Mouse (Mus musculus): Measurements from ENCODE around the gene Polr2i. TPM values are rescaled to one million over a fixed set of nuclear protein-coding genes. Genes with fewer than 3 reads are reported as not detected.
"Not testable (repeated sequence)": the region's sequence is repeated elsewhere in the genome, so short reads cannot be mapped to it uniquely, and the experiment has no call there.

Polr2i gene
- total RNA-seq, 2 experiments from 2014 or later, result 62.1 to 68.0 TPM

- intact Hi-C loops (cut with DNase I), result no loop called here
- DNase-seq, result no peak
- Histone ChIP-seq H3K27ac (no peak overlapping the region), H3K4me3 (no peak overlapping the region)
- TF ChIP-seq CTCF (IDR thresholded peaks at IDR 0.05), result no peak
Observed at GRCm38 (mm10) chr7:30235091-30235490, 3.3 kb downstream of the Polr2i start.

GRCm38 (mm10) chr7:30235625-30236024 is 3.9 kb downstream of the Polr2i start, which contains the start of gene Ovol3:
Ovol3 (minus strand) TSS chr7:30235725.
- no peak within 1 kb of the TSS for H3K4me3 ChIP-seq
- H3K27ac ChIP-seq, result peak within 1 kb of the TSS; percentile 9; the same call in 1 of the 2 replicates
- intact Hi-C loops (cut with DNase I), result no loop called here
- TF ChIP-seq CTCF (IDR thresholded peaks at IDR 0.05), result no peak
- no peak for DNase-seq

DNA sequence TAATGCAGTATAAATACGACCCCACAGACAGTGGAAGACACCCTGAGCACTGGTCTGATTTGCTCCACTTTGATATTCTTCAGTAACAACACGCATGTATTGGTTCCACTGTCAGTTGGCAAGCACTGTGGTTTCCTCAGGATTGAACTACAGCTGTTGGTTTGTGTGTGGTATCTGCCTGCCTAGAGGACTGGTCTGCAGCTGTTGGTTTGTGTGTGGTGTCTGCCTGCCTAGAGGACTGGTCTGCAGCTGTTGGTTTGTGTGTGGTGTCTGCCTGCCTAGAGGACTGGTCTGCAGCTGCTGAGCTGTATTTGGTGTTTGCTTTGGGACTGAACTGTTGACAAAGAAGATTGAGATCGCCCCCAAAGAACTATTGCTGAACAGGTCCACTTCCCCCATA is 5.6 kb downstream of the Polr2i start:
- DNase-seq; H3K4me3 ChIP-seq; H3K27ac ChIP-seq; intact Hi-C loops (cut with DNase I): not testable (repeated sequence)

- intact Hi-C loops (cut with DNase I), result no loop called here
- TF ChIP-seq CTCF (IDR thresholded peaks at IDR 0.05), result no peak
- DNase-seq, result peak; percentile 70
- peak overlapping the region; percentile 19 for H3K4me3 ChIP-seq
- peak overlapping the region; percentile 48 for H3K27ac ChIP-seq
Observed at GRCm38 (mm10) chr7:30251956-30252954, 20.5 kb downstream of the Polr2i start.

- intact Hi-C loops (cut with DNase I), result no loop called here
- Histone ChIP-seq H3K4me3 (no peak overlapping the region), H3K27ac (no peak overlapping the region)
- DNase-seq, result no peak
- no peak for TF ChIP-seq CTCF (IDR thresholded peaks at IDR 0.05)
Observed at GRCm38 (mm10) chr7:30265041-30265440, 33.3 kb downstream of the Polr2i start.

GRCm38 (mm10) chr7:30265531-30265930 is 33.8 kb downstream of the Polr2i start:
- Histone ChIP-seq H3K4me3 (no peak overlapping the region), H3K27ac (no peak overlapping the region)
- DNase-seq, result no peak
- TF ChIP-seq CTCF (IDR thresholded peaks at IDR 0.05), result no peak
- intact Hi-C loops (cut with DNase I), result no loop called here

DNA sequence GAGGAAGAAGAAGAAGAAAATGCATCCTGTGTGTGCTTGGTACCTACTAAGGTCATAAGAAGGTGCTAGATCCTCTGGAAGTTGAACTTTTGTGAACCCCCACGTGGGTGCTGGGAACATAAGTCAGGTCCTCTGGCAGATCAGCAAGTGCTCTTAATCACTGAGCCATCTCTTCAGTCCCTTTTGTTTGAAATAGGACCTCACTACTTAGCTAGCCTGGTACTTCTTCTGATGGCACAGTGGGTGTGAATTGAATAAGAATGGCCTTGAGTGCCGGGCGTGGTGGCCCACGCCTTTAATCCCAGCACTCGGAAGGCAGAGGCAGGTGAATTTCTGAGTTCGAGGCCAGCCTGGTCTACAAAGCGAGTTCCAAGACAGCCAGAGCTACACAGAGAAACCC is 34.2 kb downstream of the Polr2i start:
- TF ChIP-seq CTCF (IDR thresholded peaks at IDR 0.05), result no peak
- Histone ChIP-seq H3K4me3 (no peak overlapping the region), H3K27ac (no peak overlapping the region)
- no peak for DNase-seq
- intact Hi-C loops (cut with DNase I), result no loop called here

DNA sequence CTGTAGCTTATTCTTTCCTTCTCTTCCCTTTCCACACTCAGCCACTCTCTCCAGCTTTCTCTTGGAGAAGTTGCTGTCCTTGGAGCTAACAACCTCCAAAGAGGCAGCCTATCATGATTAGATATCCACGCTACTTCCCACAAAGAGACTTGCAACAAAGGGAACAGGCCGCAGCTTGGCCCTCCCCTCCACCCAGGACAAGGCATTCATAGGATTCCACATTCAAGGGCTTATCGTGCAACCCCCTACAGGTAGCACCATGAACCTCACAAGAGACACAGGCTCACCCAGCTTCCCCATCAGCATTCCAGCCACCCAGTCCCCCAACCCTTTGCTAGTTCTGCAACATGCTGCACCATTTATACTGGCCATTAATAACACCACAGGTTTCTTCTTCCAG is 35.0 kb downstream of the Polr2i start:
- H3K27ac ChIP-seq, result no peak overlapping the region
- TF ChIP-seq CTCF (IDR thresholded peaks at IDR 0.05), result no peak
- H3K4me3 ChIP-seq, result no peak overlapping the region
- no peak for DNase-seq
- intact Hi-C loops (cut with DNase I), result no loop called here

DNA sequence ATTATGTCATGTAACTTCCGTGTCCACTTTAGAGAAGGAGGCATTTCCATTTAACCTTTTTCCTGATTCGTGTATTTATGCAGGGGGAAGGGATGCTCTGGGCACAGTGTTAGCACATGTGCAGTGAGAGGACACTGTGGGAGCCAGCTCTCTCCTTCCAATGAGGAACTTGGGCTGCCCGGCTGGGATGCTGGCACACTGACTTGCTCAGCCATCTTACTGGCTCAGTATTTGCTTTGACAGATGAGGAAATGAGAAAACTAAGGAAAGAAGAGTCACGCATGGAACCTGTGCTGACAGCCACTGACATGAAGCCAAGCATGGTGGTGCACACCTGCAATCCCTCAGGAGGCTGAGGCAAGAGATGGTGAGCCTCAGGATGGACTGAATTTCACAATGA is 37.9 kb downstream of the Polr2i start:
- no peak overlapping the region for H3K27ac ChIP-seq
- DNase-seq, result no peak

GRCm38 (mm10) chr7:30274383-30274782 is 42.6 kb downstream of the Polr2i start:
- intact Hi-C loops (cut with DNase I), result no loop called here
- TF ChIP-seq CTCF (IDR thresholded peaks at IDR 0.05), result no peak
- H3K27ac ChIP-seq, result peak overlapping the region; percentile 38; the same call in 1 of the 2 replicates
- DNase-seq, result no peak
- no peak overlapping the region for H3K4me3 ChIP-seq

More for the DNA sequence above, 37.9 kb downstream of the Polr2i start:
- TF ChIP-seq CTCF (IDR thresholded peaks at IDR 0.05), result no peak
- intact Hi-C loops (cut with DNase I), result loop anchor here (1.0 kb wide), 1 partner anchor 24 kb away; no protein-coding TSS in a partner anchor
- no peak overlapping the region for H3K4me3 ChIP-seq

DNA sequence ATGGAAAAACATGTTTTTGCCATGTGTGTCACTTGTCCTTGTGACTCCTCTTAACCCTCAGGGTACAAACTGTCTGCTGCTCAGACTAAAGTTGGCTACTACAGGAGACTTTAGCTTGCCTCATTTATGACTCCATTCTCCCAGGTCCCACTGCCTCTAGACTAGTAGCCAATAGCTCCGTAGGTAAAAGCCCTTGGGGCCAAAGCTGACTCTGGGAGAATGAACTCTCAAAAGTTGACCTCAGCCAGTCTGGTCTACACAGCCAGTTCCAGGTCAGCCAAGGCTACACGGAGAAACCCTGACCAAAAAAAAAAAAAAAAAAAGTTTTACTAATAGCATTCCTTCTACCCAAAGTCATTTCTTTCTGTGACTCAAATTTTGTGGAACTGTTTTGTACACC is 47.2 kb downstream of the Polr2i start:
- Histone ChIP-seq H3K4me3 (no peak overlapping the region), H3K27ac (0 out of 2 replicates have a peak overlapping the region, but pooled peaks have one; percentile 93)
- no peak for TF ChIP-seq CTCF (IDR thresholded peaks at IDR 0.05)
- intact Hi-C loops (cut with DNase I), result no loop called here
- DNase-seq, result no peak

- intact Hi-C loops (cut with DNase I), result no loop called here
- TF ChIP-seq CTCF (IDR thresholded peaks at IDR 0.05), result no peak
- no peak for DNase-seq
- Histone ChIP-seq H3K4me3 (peak overlapping the region; percentile 84), H3K27ac (peak overlapping the region; percentile 93)
Observed at GRCm38 (mm10) chr7:30279536-30279935, 47.8 kb downstream of the Polr2i start.

DNA sequence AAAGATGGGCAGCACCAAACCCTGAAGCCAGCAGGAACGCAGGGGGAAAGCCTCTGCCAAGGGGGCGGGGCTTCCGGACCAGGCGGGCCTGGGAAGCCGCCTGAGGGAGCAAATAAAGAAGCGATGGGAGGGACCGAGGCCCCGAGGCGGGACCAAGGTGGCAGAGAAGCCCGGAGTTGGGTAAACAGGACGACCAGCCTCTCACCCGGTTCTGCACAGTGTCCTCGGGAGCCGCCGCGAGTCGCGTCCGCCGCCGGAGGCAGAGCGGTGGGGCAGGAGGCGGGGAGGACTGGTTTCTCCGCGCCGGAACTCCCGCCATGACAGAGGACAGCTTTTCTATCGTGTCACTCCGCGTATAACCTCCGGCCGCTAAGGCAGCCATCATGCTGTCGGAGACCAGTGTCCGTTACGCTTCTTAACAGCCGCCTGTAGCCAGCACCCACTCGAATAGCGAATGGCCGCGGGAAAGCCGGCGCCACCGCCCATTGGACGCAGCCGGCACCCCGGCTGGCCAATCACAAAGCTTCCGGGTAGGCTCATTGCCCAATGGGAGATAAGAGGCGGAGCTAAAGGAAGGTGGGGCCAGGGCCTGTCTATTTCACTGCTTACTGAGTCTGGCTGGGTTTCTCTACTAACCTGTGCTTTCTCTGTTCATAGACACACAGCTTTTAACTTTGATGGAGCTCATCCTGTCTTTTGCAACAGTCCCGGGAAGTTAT is 48.4 kb downstream of the Polr2i start, which contains the start of the genes Thap8 and Wdr62:
Thap8 (plus strand) TSS at position 144 of the 719 bp plus-strand sequence.
Wdr62 (minus strand) TSS at position 469 of the 719 bp plus-strand sequence.
- TF ChIP-seq CTCF (IDR thresholded peaks at IDR 0.05), result no peak
- peak within 1 kb of the TSS; percentile 93 for H3K27ac ChIP-seq
- intact Hi-C loops (cut with DNase I), result loop anchor here (1.0 kb wide), 1 partner anchor 48 kb away; the partner anchor contains the start of gene Tbcb
- peak within 1 kb of the TSS; percentile 84 for H3K4me3 ChIP-seq
- DNase-seq, result peak; percentile 95

Measured in gastrocnemius, adult 2 months (tissue).